Mouse (Mus musculus) brain, embryonic 14.5 days (tissue): ENCODE data around the gene Cdkn1b. TPM values are rescaled to one million over a fixed set of nuclear protein-coding genes. Genes with fewer than 3 reads are reported as not detected.

Source experiments
- DNase-seq: peaks from one replicate; pipeline ENCODE4 v3.0.0-alpha.2; 2011; ENCODE audit warnings: low read depth
- CTCF ChIP-seq: fragments of 200-500 bp; IDR thresholded peaks from 2 replicates; pipeline ENCODE4 v1.5.1; 2012; ENCODE audit warnings: inconsistent platforms, mild to moderate bottlenecking, moderate library complexity, borderline replicate concordance; ENCODE audit not compliant: insufficient read depth, insufficient read length; ENCODE audit errors: extremely low read depth
- POLR2A ChIP-seq: fragments of 200-500 bp; IDR thresholded peaks from 2 replicates; pipeline ENCODE4 v1.6.1; 2012; ENCODE audit warnings: mild to moderate bottlenecking, inconsistent platforms, borderline replicate concordance; ENCODE audit not compliant: poor library complexity, insufficient read depth, insufficient read length, severe bottlenecking; ENCODE audit errors: extremely low read depth
- polyA plus RNA-seq: library from polyadenylated mRNA; depleted of rRNA; stranded (reverse); fragments of >200 nt; gene quantifications from 2 replicates; pipeline ENCODE4 v1.2.3, GENCODE M21; 2012; rRNA removed

The Cdkn1b gene
- polyA plus RNA-seq, 1 experiment: 45.8 TPM

DNA sequence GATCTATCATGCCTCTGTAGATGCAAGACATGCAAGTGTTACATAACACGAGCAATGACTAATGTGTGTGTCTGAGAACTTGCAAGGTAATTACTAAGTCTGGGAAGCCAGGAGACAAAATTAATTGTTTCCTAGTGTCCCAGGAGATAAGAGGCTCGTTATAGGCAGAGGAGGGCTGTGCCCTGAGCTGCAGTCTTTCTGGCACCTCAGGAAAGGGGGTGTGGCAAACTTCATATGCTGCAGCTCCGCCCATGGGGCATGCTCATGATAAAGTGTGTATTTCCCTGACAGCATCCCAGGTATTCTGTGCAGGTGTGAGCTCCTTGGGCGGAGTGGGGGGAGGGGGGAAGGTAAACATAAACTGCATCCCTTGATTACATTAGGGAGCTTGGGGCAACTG, 51.9 kb downstream of the Cdkn1b start:
- TF ChIP-seq POLR2A (no peak), CTCF (no peak)
- no peak for DNase-seq

Other genes starting within 250 kb of the Cdkn1b start
- gene Dusp16, start 127.8 kb upstream of the Cdkn1b start, polyA plus RNA-seq: 8.0 and 10.4 TPM in 2 replicates
- 8.4 and 8.8 TPM in 2 replicates for gene Crebl2, start 90.2 kb upstream of the Cdkn1b start, polyA plus RNA-seq
- gene Gpr19, start 21.8 kb upstream of the Cdkn1b start, polyA plus RNA-seq: 39.2 and 54.7 TPM in 2 replicates
- gene Apold1, start 61.3 kb downstream of the Cdkn1b start, polyA plus RNA-seq: 2.2 and 2.8 TPM in 2 replicates
- 74.4 and 86.3 TPM in 2 replicates for gene Ddx47, start 91.2 kb downstream of the Cdkn1b start, polyA plus RNA-seq
- gene Gprc5a, start 145.2 kb downstream of the Cdkn1b start, polyA plus RNA-seq: 0.18 and 0.48 TPM in 2 replicates
- gene Gprc5d, start 197.9 kb downstream of the Cdkn1b start, polyA plus RNA-seq: 0.08 TPM in 1 of 2 replicates, not detected in the other